In the genomic region with DNA sequence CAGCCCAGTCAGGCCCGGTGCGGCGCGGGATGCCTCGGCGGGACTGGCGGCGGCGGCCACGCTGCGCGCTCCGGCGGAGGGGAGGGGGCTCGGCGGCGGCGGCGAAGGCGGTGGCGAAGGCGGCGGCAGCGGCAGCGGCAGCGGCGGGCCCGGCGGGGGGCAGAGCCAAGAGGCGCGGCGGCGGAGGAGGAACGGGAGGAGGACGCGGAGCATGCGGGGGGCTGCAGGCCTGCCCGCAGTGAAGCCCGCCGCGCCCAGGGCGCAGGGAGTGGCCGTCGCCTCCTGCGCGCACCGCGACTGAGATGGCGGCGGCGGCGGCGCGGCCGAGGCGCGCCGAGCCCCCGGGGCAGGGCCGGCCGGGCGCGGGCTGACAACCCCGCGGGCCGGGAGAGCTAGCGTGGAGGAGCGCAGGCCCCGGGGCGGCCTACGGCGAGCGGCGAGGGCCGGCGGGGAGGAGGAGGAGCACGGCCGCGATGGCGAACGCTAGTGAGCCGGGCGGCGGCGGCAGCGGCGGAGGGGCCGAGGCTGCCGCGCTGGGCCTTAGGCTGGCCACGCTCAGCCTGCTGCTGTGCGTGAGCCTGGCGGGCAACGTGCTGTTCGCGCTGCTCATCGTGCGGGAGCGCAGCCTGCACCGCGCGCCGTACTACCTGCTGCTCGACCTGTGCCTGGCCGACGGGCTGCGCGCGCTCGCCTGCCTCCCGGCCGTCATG, we compare ENCODE assay signal across 8 mouse cellular contexts. TPM values are rescaled to one million over a fixed set of nuclear protein-coding genes. Genes with fewer than 3 reads are reported as not detected.
DNase-seq lines count a peak whose midpoint lies in the region; ATAC-seq and TF ChIP-seq lines count a peak whose summit lies in the region.

A gene (plus strand): TSS at position 474 of the 710 bp plus-strand sequence.

- H3K27me3 ChIP-seq in thymus, adult 2 months (ENCODE audit: control insufficient read depth, insufficient read depth, low read length): peaks cover 7% of the 10 kb centered on the region; the same call in 1 of the 2 replicates
- peaks cover 46% of the 10 kb centered on the region for H3K27me3 ChIP-seq in intestine, postnatal 0 days (replicated peaks; ENCODE audit: control insufficient read depth, insufficient read depth, low read length)
- peaks cover 95% of the 10 kb centered on the region for H3K27me3 ChIP-seq in liver, embryonic 15.5 days

- no peaks in the 10 kb centered on the region for H3K36me3 ChIP-seq in thymus, adult 2 months (ENCODE audit: control insufficient read depth, insufficient read depth, low read length)
- H3K36me3 ChIP-seq in intestine, postnatal 0 days (ENCODE audit: control insufficient read depth, insufficient read depth): no peaks in the 10 kb centered on the region
- H3K36me3 ChIP-seq in liver, embryonic 15.5 days (replicated peaks): no peaks in the 10 kb centered on the region

- H3K27ac ChIP-seq in thymus, adult 2 months (ENCODE audit: control insufficient read depth, insufficient read depth, low read length): no peak within 1 kb of the TSS
- no peak within 1 kb of the TSS for H3K27ac ChIP-seq in intestine, postnatal 0 days (ENCODE audit: low read depth, low read length)
- no peak within 1 kb of the TSS for H3K27ac ChIP-seq in liver, embryonic 15.5 days (replicated peaks)

- peak within 1 kb of the TSS; percentile 26 for H3K4me3 ChIP-seq in thymus, adult 2 months (ENCODE audit: control insufficient read depth, insufficient read depth, low read length)
- peak within 1 kb of the TSS; percentile 68 for H3K4me3 ChIP-seq in intestine, postnatal 0 days (ENCODE audit: low read depth, low read length)
- H3K4me3 ChIP-seq in liver, embryonic 15.5 days (replicated peaks): peak within 1 kb of the TSS; percentile 47

- DNase-seq in thymus, adult 2 months: no peak
- DNase-seq in thymus, adult 18-20 months: no peak
- DNase-seq in cerebellum, adult 9-11 months: peak; percentile 54
- DNase-seq in frontal cortex, postnatal 36 days (ENCODE audit: low spot score in 2 of 2): peak; percentile 47 to 53
- peak; percentile 19 for DNase-seq in retina, postnatal 7 days (ENCODE audit: low read depth, low spot score)
- no peak for DNase-seq in spleen, postnatal 36 days (ENCODE audit: low spot score in 2 of 2)

- TF ChIP-seq POLR2A in thymus, adult 2 months (IDR thresholded peaks at IDR 0.05; ENCODE audit: control insufficient read depth, extremely low read depth, insufficient read depth, low read length, poor library complexity): no peak

- H3K4me1 ChIP-seq in thymus, adult 2 months (replicated peaks; ENCODE audit: control insufficient read depth, insufficient read depth, low read length): peaks cover 11% of the 10 kb centered on the region
- H3K4me1 ChIP-seq in intestine, postnatal 0 days (replicated peaks; ENCODE audit: control insufficient read depth, insufficient read depth, low read length): no peaks in the 10 kb centered on the region
- no peaks in the 10 kb centered on the region; the same call in 1 of the 2 replicates for H3K4me1 ChIP-seq in liver, embryonic 15.5 days (replicated peaks)

- no peaks in the 10 kb centered on the region for H3K9me3 ChIP-seq in intestine, postnatal 0 days (ENCODE audit: control insufficient read depth)
- H3K9me3 ChIP-seq in liver, embryonic 15.5 days (replicated peaks): no peaks in the 10 kb centered on the region

- TF ChIP-seq CTCF in thymus, adult 2 months (IDR thresholded peaks at IDR 0.05; ENCODE audit: borderline replicate concordance, control insufficient read depth, extremely low read depth, insufficient read depth, low read length, poor library complexity): no peak
- TF ChIP-seq CTCF in intestine, postnatal 0 days (IDR thresholded peaks at IDR 0.05; ENCODE audit: low read depth): no peak

- ATAC-seq in intestine, postnatal 0 days: peak; percentile 34
- no peak for ATAC-seq in liver, embryonic 15.5 days (ENCODE audit: insufficient read depth)

- peak within 1 kb of the TSS; percentile 66 for H3K9ac ChIP-seq in intestine, postnatal 0 days (ENCODE audit: low read depth, low read length)
- no peak within 1 kb of the TSS for H3K9ac ChIP-seq in liver, embryonic 15.5 days

- peak within 1 kb of the TSS; percentile 97 for H3K4me2 ChIP-seq in intestine, postnatal 0 days (replicated peaks; ENCODE audit: low read depth)
- H3K4me2 ChIP-seq in liver, embryonic 15.5 days: peak within 1 kb of the TSS; percentile 68

- under 1% methylated on average over 100 of the region's 112 CpGs for WGBS in thymus, adult 2 months
- WGBS in intestine, postnatal 0 days: under 1% methylated on average over 83 of the region's 112 CpGs
- WGBS in liver, embryonic 15.5 days (ENCODE audit: insufficient replicate concordance): under 1% methylated on average over 98 of the region's 112 CpGs

RNA-seq across cellular contexts. Expression of the gene that starts here (rescaled TPM):
- polyA plus RNA-seq in thymus, adult 2 months (2012; rRNA removed): 2.1 and 2.6 TPM in 2 replicates
- polyA plus RNA-seq in intestine, postnatal 0 days (2015; fragmentation: Nextera tagmentation; extraction: Ambion mirVana): 2.0 and 2.4 TPM in 2 replicates
- polyA plus RNA-seq in liver, embryonic 15.5 days (2015; fragmentation: Nextera tagmentation; extraction: Ambion mirVana): 0.05 and 0.09 TPM in 2 replicates

Comparison
In these comparisons a context has a peak if more than half of its experiments do, and no peak if none do; other contexts are left out.
1. DNase-seq: peak in cerebellum, adult 9-11 months (single experiment), frontal cortex, postnatal 36 days (2 of 2) and retina, postnatal 7 days (single experiment); none in thymus, adult 2 months (single experiment), thymus, adult 18-20 months (0 of 2) and spleen, postnatal 36 days (0 of 2).
2. Peak in every context shown above with its lines, with median percentiles within 50 percentile points of each other: H3K4me3 ChIP-seq.